Mouse (Mus musculus) C2C12 (cell line): Measurements from ENCODE around the gene Optc.

Experiments
- CEBPB ChIP-seq: IDR thresholded peaks from one replicate; pipeline ENCODE4 v1.6.1; 2011; ENCODE audit warnings: low read depth, mild to moderate bottlenecking, control low read depth, moderate library complexity
- CTCF ChIP-seq: IDR thresholded peaks from one replicate; pipeline ENCODE4 v1.5.1; 2011; ENCODE audit not compliant: control insufficient read depth, insufficient read depth, insufficient read length
- FOSL1 ChIP-seq: IDR thresholded peaks from one replicate; pipeline ENCODE4 v1.8.0; 2011; ENCODE audit warnings: mild to moderate bottlenecking, low read length; ENCODE audit not compliant: poor library complexity, insufficient read depth, severe bottlenecking
- MAX ChIP-seq: IDR thresholded peaks from one replicate; pipeline ENCODE4 v1.6.1; 2011; ENCODE audit warnings: mild to moderate bottlenecking, control low read depth
- MYOD1 ChIP-seq: IDR thresholded peaks from one replicate; pipeline ENCODE4 v1.6.1; 2011; ENCODE audit warnings: low read depth; ENCODE audit not compliant: control insufficient read depth, insufficient read length
- MYOG ChIP-seq: IDR thresholded peaks from one replicate; pipeline ENCODE4 v1.6.1; 2011; ENCODE audit not compliant: control insufficient read depth, insufficient read length; ENCODE audit errors: extremely low read depth
- USF1 ChIP-seq: IDR thresholded peaks from one replicate; pipeline ENCODE4 v1.6.1; 2011; ENCODE audit warnings: low read depth, mild to moderate bottlenecking, control low read depth, moderate library complexity

DNA sequence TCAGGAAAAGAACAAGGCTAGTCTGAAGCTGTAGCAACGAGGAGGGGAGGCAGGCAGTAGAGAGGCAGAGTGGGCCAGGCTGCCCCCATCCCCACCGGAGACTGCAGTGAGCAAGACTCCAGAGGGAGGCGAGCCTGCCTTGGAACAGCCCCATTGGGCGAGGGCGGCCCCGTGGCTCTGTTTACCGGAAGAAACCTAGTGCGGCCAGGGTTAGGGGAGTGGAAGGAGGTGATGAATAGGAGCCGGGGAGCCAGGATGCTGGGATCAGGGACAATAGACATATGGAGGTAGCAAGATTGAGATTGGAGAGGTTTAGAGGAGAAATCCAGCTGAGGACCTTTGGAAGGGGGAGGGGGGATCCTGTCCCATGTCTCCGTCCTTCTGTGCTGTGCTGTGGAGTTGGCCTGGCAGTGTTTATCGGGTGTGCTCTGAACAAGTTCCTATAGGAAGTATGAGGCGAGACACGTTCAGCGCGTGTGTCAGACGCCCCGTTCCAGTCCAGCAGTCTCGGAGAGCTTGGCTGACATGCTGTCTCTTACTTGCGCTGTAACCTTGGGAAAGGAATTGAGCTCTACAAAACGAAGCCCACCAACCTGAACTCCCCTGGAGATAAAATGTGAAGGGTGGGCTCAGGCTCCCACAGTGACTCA is 17.7 kb downstream of the Optc start:
- TF ChIP-seq CTCF (no peak), USF1 (no peak), MAX (no peak), MYOG (no peak), MYOD1 (no peak), CEBPB (no peak), FOSL1 (no peak)
